Mouse (Mus musculus) megakaryocyte-erythroid progenitor cell, adult 5-6 weeks (primary cell): ENCODE data around the gene Gpn3. TPM values are rescaled to one million over a fixed set of nuclear protein-coding genes. Genes with fewer than 3 reads are reported as not detected.
"Not testable (repeated sequence)": the region's sequence is repeated elsewhere in the genome, so short reads cannot be mapped to it uniquely, and the experiment has no call there.

Source experiments
- ATAC-seq: replicated peaks from 2 replicates; pipeline ENCODE4 v1.8.0; 2016; ENCODE audit warnings: mild to moderate bottlenecking, inconsistent platforms; ENCODE audit not compliant: severe bottlenecking, poor library complexity, low FRiP score, low TSS enrichment
- total RNA-seq, 2 experiments: library from RNA; stranded (forward) in 1 of 2; stranded (reverse) in 1 of 2; fragments of 200-1000, 215-1000 nt in 1 of 2; fragments of >200 nt in 1 of 2; fragmentation: Nextera tagmentation in 1 of 2; gene quantifications; 2 replicates each; pipeline ENCODE4 v1.2.3; 2014 to 2017

The Gpn3 gene
- total RNA-seq, 2 experiments from 2014 or later = 75.8 to 93.3 TPM

DNA sequence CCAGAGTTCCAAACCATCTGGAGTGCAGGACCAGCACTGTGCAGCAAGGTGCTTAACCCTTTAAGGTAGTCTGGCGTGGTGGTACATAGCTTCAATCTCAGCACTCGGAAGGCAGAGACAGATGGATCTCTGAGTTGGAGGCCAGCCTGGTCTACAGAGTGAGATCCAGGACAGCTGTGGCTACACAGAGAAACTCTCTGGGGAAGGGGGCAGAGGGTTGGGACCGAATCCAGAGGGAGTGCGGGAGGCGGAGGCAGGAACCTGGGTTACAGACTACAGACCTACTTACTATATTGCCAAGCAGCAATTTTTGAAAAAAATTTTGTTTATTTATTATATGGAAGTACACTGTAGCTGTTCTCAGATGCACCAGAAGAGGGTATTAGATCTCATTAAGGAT, 42.7 kb downstream of the Gpn3 start:
- ATAC-seq = no peak

DNA sequence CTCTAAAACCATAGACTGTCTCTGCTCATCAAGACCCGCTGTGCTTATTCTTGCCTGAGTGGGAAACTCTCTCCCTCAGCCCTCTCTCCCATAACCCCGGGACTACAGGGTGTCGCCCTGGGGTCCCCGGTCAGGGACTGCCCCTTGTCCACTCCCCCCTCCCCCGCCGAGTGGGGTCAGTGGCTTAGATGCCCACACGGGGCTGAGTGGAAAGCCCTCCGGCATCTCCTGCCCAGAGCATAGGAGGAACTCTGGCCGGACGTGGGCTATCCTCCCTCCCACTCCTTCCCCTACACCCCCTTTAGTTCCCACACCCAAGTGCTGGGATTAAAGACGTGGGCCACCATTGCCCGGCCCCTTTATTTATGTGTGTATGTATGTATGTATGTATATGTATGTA, 43.8 kb downstream of the Gpn3 start:
- no peak for ATAC-seq

GRCm38 (mm10) chr5:122420676-122421075, 49.0 kb downstream of the Gpn3 start:
- ATAC-seq = not testable (repeated sequence)

- ATAC-seq = peak; percentile 48
Observed at GRCm38 (mm10) chr5:122421271-122422068, 49.8 kb downstream of the Gpn3 start, which contains the start of gene Anapc7. TSS of gene Anapc7 (plus strand) at chr5:122421693.

- peak; percentile 82 for ATAC-seq
Observed at GRCm38 (mm10) chr5:122422071-122422964, 50.6 kb downstream of the Gpn3 start.

- 0 out of 2 replicates have a peak, but pooled peaks have one; percentile 11 for ATAC-seq
Observed at GRCm38 (mm10) chr5:122423083-122423482, 51.4 kb downstream of the Gpn3 start.

- ATAC-seq = no peak
Observed at GRCm38 (mm10) chr5:122425550-122425949, 53.9 kb downstream of the Gpn3 start.

DNA sequence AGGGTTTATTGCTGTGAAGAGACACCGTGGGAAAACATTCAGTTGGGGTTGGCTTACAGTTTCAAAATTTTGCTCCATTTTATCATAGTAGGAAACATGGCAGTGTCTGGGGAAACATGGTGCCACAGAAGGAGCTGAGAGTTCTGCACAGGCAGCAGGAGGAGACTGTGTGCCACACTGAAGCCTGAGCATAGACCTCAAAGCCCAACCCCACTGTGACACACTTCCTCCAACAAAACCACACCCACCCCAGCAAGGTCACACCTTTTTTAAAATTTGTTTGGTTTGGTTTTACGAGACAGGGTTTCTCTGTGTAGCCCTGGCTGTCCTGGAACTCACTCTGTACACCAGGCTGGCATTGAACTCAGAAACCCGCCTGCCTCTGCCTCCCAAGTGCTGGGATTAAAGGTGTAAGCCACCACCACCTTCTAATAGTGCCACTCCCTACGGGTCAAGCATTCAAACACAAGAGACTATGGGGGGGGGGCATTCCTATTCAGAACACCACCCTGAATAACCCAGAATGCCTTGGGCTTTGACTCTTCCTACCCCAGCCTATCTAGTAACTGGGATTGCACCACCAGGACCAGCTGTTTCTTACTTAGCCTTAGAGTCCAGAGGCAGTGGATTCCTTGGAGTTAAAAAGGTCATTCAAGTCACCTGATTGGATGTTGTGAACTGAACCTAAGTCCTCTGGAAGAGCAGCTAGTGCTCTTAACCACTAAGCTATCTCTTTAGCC, 58.5 kb downstream of the Gpn3 start:
- ATAC-seq = no peak

GRCm38 (mm10) chr5:122431221-122431620, 59.5 kb downstream of the Gpn3 start:
- ATAC-seq = no peak

Other genes with a start within 250 kb of the Gpn3 start
- 0.96 and 1.4 TPM in 2 replicates for gene Ccdc63, start 231.1 kb upstream of the Gpn3 start, total RNA-seq (2014; fragmentation: Nextera tagmentation)
- gene Ccdc63, start 231.1 kb upstream of the Gpn3 start, total RNA-seq (2017) = not detected in 2 replicates
- gene Ppp1cc, start 213.6 kb upstream of the Gpn3 start, total RNA-seq (2014; fragmentation: Nextera tagmentation) = 375 and 380 TPM in 2 replicates
- gene Ppp1cc, start 213.6 kb upstream of the Gpn3 start, total RNA-seq (2017) = 229 and 230 TPM in 2 replicates
- 1.4 and 11.2 TPM in 2 replicates for gene Hvcn1, start 165.1 kb upstream of the Gpn3 start, total RNA-seq (2014; fragmentation: Nextera tagmentation)
- gene Hvcn1, start 165.1 kb upstream of the Gpn3 start, total RNA-seq (2017) = 0.38 and 1.4 TPM in 2 replicates
- gene Tctn1, start 107.4 kb upstream of the Gpn3 start, total RNA-seq (2014; fragmentation: Nextera tagmentation) = 7.6 and 10.4 TPM in 2 replicates
- gene Tctn1, start 107.4 kb upstream of the Gpn3 start, total RNA-seq (2017) = 2.5 and 4.2 TPM in 2 replicates
- 14.4 and 15.5 TPM in 2 replicates for gene Pptc7, start 87.5 kb upstream of the Gpn3 start, total RNA-seq (2014; fragmentation: Nextera tagmentation)
- gene Pptc7, start 87.5 kb upstream of the Gpn3 start, total RNA-seq (2017) = 10.4 and 11.3 TPM in 2 replicates
- gene Rad9b, start 17.6 kb upstream of the Gpn3 start, total RNA-seq (2014; fragmentation: Nextera tagmentation) = 11.4 and 16.2 TPM in 2 replicates
- gene Rad9b, start 17.6 kb upstream of the Gpn3 start, total RNA-seq (2017) = 7.5 and 11.7 TPM in 2 replicates
- gene Vps29, start 17.5 kb upstream of the Gpn3 start, total RNA-seq (2014; fragmentation: Nextera tagmentation) = 86.2 and 88.4 TPM in 2 replicates
- gene Vps29, start 17.5 kb upstream of the Gpn3 start, total RNA-seq (2017) = 45.5 and 93.0 TPM in 2 replicates
- 33.8 and 37.3 TPM in 2 replicates for gene Fam216a, start 488 bp downstream of the Gpn3 start, total RNA-seq (2014; fragmentation: Nextera tagmentation)
- 61.3 and 67.8 TPM in 2 replicates for gene Fam216a, start 488 bp downstream of the Gpn3 start, total RNA-seq (2017)
- gene Arpc3, start 20.0 kb downstream of the Gpn3 start, total RNA-seq (2014; fragmentation: Nextera tagmentation) = 195 and 370 TPM in 2 replicates
- gene Arpc3, start 20.0 kb downstream of the Gpn3 start, total RNA-seq (2017) = 859 and 924 TPM in 2 replicates
- 27.5 and 42.7 TPM in 2 replicates for gene Anapc7, start 49.8 kb downstream of the Gpn3 start, total RNA-seq (2014; fragmentation: Nextera tagmentation)
- 24.3 and 35.3 TPM in 2 replicates for gene Anapc7, start 49.8 kb downstream of the Gpn3 start, total RNA-seq (2017)
- 72.8 and 80.7 TPM in 2 replicates for gene Atp2a2, start 130.3 kb downstream of the Gpn3 start, total RNA-seq (2014; fragmentation: Nextera tagmentation)
- 100 and 106 TPM in 2 replicates for gene Atp2a2, start 130.3 kb downstream of the Gpn3 start, total RNA-seq (2017)
- gene Ift81, start 242.6 kb downstream of the Gpn3 start, total RNA-seq (2014; fragmentation: Nextera tagmentation) = 1.7 and 6.7 TPM in 2 replicates
- 4.7 and 6.1 TPM in 2 replicates for gene Ift81, start 242.6 kb downstream of the Gpn3 start, total RNA-seq (2017)